Mouse (Mus musculus): ENCODE measurements around the gene Szrd1. TPM values are rescaled to one million over a fixed set of nuclear protein-coding genes. Genes with fewer than 3 reads are reported as not detected.

Gene Szrd1
- polyA plus RNA-seq, 1 experiment from 2014 or later, result 24.9 TPM

DNA sequence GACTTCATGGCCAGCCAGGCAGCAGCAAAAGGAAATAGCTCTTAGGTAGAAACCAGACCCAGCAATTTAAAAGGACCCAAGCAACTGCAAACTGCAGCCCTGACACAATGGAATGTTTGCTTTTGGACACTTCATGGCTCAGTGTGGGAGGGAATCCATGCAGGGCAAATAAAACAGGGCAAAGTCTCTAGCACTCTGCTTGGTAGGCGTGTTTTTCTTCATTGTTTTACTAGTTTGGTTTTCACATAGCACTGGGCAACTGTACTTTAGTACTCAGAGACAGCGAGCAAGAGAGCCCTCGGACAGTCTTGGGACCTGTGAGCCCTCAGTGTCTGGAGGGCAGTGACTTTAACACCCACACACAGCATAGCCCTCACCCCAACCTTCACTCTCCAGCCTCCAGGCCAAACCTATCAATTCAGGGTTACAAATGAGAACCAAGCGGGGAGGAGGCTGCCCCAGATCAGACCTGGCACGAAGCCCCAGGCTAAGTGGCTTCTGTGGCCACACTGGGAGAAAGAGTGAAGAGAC lies 8.0 kb downstream of the Szrd1 start:
- Histone ChIP-seq H3K4me1 (replicated peaks) (peaks cover 55% of the 10 kb centered on the region), H3K27me3 (no peaks in the 10 kb centered on the region), H3K27ac (replicated peaks) (peak overlapping the region; percentile 36; the same call in 1 of the 2 replicates), H3K9me3 (no peaks in the 10 kb centered on the region), H3K36me3 (no peaks in the 10 kb centered on the region), H3K9ac (no peak overlapping the region), H3K4me2 (no peak overlapping the region), H3K4me3 (no peak overlapping the region)
- WGBS, result 51% methylated on average over 5 of the region's 5 CpGs
- ATAC-seq (ENCODE audit: low FRiP score, low read depth), result peak; percentile 33; the same call in 1 of the 2 replicates

DNA sequence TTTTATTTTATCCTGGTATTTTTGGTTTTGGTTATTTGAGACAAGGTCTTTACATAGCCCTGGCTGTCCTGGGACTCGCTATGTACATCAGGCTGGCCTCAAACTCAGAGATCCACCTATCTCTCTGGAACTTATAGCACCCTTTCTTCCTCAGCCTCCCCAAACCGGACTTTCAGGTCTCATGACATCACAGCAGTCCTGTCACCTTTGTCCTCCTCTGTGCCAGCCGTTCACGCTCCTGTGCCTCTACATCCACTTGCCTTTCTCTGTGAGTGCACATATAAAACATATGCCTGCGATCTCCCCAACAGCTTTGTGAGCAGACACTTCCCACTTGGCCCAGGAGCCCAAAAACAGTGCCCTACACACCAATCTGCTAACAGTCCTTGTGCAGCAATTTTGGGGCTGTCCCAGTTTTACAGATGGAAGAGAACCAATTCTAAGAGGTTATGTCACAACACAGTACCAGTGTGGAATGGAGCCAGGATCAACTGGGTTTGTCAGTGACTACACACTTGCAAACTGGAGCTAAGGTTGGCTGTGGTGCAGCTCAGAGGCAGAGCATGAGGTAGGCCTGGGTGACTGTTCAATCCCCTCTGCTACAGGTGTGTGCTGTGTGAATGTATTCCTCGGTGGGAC lies 8.8 kb downstream of the Szrd1 start:
- 82% methylated on average over 6 of the region's 6 CpGs for WGBS
- H3K36me3 ChIP-seq, result no peaks in the 10 kb centered on the region
- peaks cover 48% of the 10 kb centered on the region for H3K4me1 ChIP-seq (replicated peaks)

DNA sequence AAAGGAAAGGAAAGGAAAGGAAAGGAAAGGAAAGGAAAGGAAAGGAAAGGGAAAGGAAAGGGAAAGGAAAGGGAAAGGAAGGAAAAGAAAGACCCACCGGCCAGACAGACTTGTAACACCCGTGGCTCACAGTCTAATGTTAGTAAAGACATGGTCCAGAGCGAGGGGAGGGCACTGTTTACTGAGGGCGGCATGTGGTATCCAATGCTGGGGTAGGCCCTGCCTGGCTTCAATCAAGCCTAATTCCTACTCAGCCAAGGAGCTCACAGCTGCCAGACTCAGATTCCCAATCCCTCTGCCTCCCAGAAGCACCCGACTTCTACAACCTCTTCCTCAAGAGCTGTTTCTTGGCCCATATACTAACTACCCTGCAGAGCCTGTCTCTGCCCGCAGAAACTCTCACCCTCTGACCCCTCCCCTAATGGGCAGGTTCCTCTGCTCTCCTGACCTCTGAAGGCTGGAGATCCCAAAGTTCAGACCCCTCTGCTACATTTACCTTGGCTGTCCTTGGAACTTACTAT lies 10.3 kb downstream of the Szrd1 start:
- Histone ChIP-seq H3K4me1 (replicated peaks) (peaks cover 34% of the 10 kb centered on the region), H3K36me3 (no peaks in the 10 kb centered on the region), H3K9ac (no peak overlapping the region), H3K27me3 (no peaks in the 10 kb centered on the region), H3K4me3 (no peak overlapping the region), H3K9me3 (no peaks in the 10 kb centered on the region), H3K27ac (replicated peaks) (no peak overlapping the region), H3K4me2 (no peak overlapping the region)
- WGBS, result 81% methylated on average over 6 of the region's 6 CpGs
- no peak for ATAC-seq (ENCODE audit: low FRiP score, low read depth)

More for the DNA sequence above, 8.8 kb downstream of the Szrd1 start:
- H3K27me3 ChIP-seq, result no peaks in the 10 kb centered on the region
- H3K4me3 ChIP-seq, result no peak overlapping the region
- H3K9ac ChIP-seq, result no peak overlapping the region
- no peaks in the 10 kb centered on the region for H3K9me3 ChIP-seq
- H3K27ac ChIP-seq (replicated peaks), result peak overlapping the region; percentile 36; the same call in 1 of the 2 replicates
- peak; percentile 10; the same call in 1 of the 2 replicates for ATAC-seq (ENCODE audit: low FRiP score, low read depth)
- H3K4me2 ChIP-seq, result no peak overlapping the region

DNA sequence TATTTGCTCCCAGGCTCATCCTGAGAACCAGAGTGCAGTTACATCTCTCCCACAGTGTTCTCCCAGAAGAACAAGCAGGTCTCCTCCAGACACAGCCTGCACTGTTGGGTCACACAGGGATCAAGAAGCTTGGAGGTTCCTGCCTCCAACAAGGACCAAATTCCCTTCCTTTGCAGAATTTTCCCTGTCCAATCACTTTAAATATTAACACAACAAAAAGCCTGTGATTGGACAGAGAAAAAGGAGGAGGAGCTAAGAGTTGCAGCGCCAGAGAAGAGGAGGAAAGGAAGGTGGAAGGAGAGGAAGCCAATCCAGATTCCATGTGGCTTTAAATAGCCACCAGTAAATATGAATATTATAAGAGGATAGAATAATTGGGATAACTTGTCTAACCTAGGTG lies 16.5 kb downstream of the Szrd1 start:
- Histone ChIP-seq H3K27ac (replicated peaks) (no peak overlapping the region), H3K9me3 (no peaks in the 10 kb centered on the region), H3K4me2 (no peak overlapping the region), H3K27me3 (no peaks in the 10 kb centered on the region), H3K9ac (peak overlapping the region; percentile 6; the same call in 1 of the 2 replicates), H3K4me3 (no peak overlapping the region), H3K36me3 (no peaks in the 10 kb centered on the region), H3K4me1 (replicated peaks) (peaks cover 37% of the 10 kb centered on the region)
- 38% methylated on average over 1 of the region's 1 CpGs for WGBS
- ATAC-seq (ENCODE audit: low FRiP score, low read depth), result no peak

DNA sequence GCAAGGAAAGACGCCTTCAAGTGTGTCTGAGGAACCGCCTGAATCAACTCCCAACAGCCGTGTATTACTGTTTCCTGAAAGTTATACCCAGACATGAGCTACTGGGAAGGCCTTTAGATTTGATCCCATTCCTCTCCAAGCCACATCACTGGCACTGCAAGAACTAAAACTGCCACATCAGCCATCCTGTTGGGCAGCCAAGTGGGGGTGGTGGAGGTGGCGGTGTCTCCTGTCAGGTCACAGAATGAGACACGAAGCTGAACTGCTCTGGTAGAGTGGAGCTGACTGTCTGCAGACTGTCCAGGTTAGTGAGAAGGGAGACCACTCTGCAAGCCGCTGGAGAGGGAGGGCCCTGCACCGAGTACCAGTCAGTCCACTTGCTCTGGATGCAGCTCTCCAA lies 16.9 kb downstream of the Szrd1 start:
- H3K4me1 ChIP-seq (replicated peaks), result peaks cover 37% of the 10 kb centered on the region
- no peak overlapping the region for H3K27ac ChIP-seq (replicated peaks)
- no peak overlapping the region for H3K4me3 ChIP-seq
- no peak overlapping the region for H3K4me2 ChIP-seq
- no peak overlapping the region for H3K9ac ChIP-seq
- H3K9me3 ChIP-seq, result no peaks in the 10 kb centered on the region
- H3K27me3 ChIP-seq, result no peaks in the 10 kb centered on the region
- 0 out of 2 replicates have a peak, but pooled peaks cover 1% of the 10 kb centered on the region for H3K36me3 ChIP-seq
- 83% methylated on average over 7 of the region's 7 CpGs for WGBS
- no peak for ATAC-seq (ENCODE audit: low FRiP score, low read depth)

DNA sequence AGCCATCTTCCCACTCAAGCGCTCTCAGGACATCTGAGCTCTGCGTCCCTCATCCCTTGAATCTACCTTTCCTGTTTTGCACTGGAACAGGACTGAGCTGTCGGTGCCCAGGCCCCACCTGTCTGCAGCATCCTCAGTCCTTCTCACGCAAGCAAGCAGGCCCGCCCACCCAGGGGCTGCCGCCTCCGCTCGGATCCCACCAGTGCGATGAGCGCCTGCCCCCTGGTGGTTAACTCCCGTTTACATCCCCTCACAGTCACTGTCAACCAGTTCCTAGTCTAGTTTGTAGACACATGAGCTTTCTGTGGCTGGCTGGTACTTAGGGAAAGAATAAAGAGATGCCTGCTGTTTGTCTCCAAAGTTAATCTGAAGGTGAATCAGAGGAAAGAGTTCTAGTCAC lies 18.9 kb downstream of the Szrd1 start:
- Histone ChIP-seq H3K4me1 (replicated peaks) (peaks cover 37% of the 10 kb centered on the region), H3K4me2 (no peak overlapping the region), H3K27me3 (no peaks in the 10 kb centered on the region), H3K9ac (no peak overlapping the region), H3K4me3 (no peak overlapping the region), H3K9me3 (no peaks in the 10 kb centered on the region), H3K27ac (replicated peaks) (no peak overlapping the region), H3K36me3 (peaks cover 16% of the 10 kb centered on the region; the same call in 1 of the 2 replicates)
- ATAC-seq (ENCODE audit: low FRiP score, low read depth), result no peak
- 21% methylated on average over 11 of the region's 11 CpGs for WGBS

DNA sequence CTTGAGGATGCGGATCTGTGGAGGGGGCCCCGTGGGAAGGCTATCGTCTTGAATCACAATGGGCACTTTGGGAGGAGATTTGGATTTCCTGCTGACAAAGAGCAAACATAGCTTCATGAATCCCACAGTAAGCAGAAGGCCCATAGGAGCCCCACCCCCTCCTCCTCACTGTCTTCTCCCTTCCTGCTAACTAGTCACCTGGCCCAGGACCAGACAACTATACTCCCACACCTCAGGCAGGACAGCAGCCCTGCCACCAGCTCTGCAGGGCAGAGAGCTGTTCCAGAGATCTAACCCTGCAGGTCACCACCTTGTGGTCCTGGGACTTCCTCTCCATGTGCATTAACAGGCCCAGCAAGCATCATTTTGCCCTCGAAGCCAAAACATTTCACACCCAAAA lies 20.9 kb downstream of the Szrd1 start:
- no peak overlapping the region for H3K4me3 ChIP-seq
- H3K36me3 ChIP-seq, result peaks cover 23% of the 10 kb centered on the region; the same call in 1 of the 2 replicates
- 64% methylated on average over 4 of the region's 4 CpGs for WGBS
- no peak overlapping the region for H3K4me2 ChIP-seq
- H3K9ac ChIP-seq, result no peak overlapping the region
- no peak overlapping the region; the same call in 1 of the 2 replicates for H3K27ac ChIP-seq (replicated peaks)
- H3K9me3 ChIP-seq, result no peaks in the 10 kb centered on the region
- peaks cover 40% of the 10 kb centered on the region for H3K4me1 ChIP-seq (replicated peaks)
- ATAC-seq (ENCODE audit: low FRiP score, low read depth), result no peak
- no peaks in the 10 kb centered on the region for H3K27me3 ChIP-seq

DNA sequence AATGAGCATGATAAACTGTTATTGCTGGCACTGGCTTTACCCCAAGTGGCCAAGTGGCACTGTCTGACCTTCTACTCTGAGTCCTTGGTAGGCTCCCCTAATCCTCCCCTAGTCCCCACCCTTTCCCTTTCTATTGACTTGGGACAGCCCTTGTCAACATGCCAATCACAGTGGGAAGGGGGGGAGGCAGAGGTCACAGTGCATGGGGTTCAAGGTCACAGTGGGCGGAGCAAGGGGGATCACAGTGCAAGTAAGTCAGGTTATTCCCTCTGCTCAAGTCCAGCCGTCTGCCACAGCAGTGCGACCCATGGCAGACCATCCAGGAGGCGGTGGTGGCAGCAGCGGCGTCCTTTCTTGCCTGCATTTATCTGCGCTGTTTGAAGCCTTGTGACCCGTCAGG lies 24.2 kb downstream of the Szrd1 start:
- Histone ChIP-seq H3K27ac (replicated peaks) (no peak overlapping the region), H3K36me3 (peaks cover 27% of the 10 kb centered on the region; the same call in 1 of the 2 replicates), H3K4me3 (no peak overlapping the region), H3K9me3 (no peaks in the 10 kb centered on the region), H3K9ac (no peak overlapping the region), H3K27me3 (no peaks in the 10 kb centered on the region), H3K4me1 (replicated peaks) (peaks cover 23% of the 10 kb centered on the region), H3K4me2 (no peak overlapping the region)
- ATAC-seq (ENCODE audit: low FRiP score, low read depth), result no peak
- WGBS, result 77% methylated on average over 8 of the region's 8 CpGs

DNA sequence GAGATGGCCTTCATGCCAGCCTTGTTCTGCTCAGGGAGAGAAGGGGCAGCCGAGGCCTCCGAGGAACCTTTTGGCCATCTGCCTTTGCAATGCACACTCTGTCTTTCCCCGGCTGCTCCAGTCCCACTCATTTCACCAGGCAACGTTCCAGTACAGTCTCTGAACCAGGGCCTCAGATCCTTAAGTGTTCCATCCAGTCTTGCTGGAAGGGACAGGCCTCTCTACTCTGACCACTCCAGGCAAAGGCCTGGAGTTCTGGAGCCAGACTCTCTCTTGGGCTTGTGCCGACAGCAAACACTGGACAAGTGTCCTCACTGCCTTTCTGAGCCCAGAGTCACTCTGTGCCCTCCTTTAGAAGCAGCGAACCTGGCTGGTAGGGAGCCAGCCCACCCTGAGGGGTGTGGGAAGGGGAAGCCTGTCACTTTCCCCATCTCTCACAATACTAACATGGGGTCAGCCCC lies 25.0 kb downstream of the Szrd1 start:
- no peaks in the 10 kb centered on the region for H3K27me3 ChIP-seq
- H3K4me3 ChIP-seq, result no peak overlapping the region
- no peak overlapping the region for H3K9ac ChIP-seq
- H3K4me2 ChIP-seq, result no peak overlapping the region
- WGBS, result 78% methylated on average over 6 of the region's 6 CpGs
- ATAC-seq (ENCODE audit: low FRiP score, low read depth), result peak; percentile 57; the same call in 1 of the 2 replicates
- peaks cover 29% of the 10 kb centered on the region; the same call in 1 of the 2 replicates for H3K36me3 ChIP-seq
- peak overlapping the region; percentile 35 for H3K27ac ChIP-seq (replicated peaks)
- H3K4me1 ChIP-seq (replicated peaks), result peaks cover 16% of the 10 kb centered on the region
- H3K9me3 ChIP-seq, result no peaks in the 10 kb centered on the region; the same call in 1 of the 2 replicates

DNA sequence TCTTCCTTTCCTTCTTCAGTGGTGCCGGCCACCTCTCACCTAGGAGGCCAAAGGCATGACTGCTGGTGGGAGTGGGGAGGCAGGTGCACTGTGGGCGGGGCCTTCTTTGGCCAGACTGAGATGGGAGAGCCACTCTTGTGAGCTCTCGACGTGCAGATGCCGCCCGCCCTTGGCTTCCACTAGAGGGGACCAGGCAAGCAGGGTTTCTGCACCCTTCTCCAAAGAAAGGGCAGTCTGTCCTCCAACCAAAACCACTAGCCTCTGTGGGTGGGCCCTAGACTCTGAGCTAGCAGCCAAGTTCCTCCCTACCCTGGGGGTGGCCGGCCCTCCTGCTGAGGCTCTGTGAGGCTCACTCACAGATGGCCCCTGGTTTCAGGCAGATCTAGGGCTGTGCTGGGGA lies 25.7 kb downstream of the Szrd1 start:
- no peaks in the 10 kb centered on the region; the same call in 1 of the 2 replicates for H3K9me3 ChIP-seq
- peak overlapping the region; percentile 35 for H3K27ac ChIP-seq (replicated peaks)
- peaks cover 29% of the 10 kb centered on the region; the same call in 1 of the 2 replicates for H3K36me3 ChIP-seq
- H3K4me3 ChIP-seq, result no peak overlapping the region
- H3K4me2 ChIP-seq, result no peak overlapping the region
- H3K27me3 ChIP-seq, result no peaks in the 10 kb centered on the region
- 80% methylated on average over 7 of the region's 7 CpGs for WGBS
- peaks cover 8% of the 10 kb centered on the region for H3K4me1 ChIP-seq (replicated peaks)
- ATAC-seq (ENCODE audit: low FRiP score, low read depth), result no peak
- H3K9ac ChIP-seq, result no peak overlapping the region

DNA sequence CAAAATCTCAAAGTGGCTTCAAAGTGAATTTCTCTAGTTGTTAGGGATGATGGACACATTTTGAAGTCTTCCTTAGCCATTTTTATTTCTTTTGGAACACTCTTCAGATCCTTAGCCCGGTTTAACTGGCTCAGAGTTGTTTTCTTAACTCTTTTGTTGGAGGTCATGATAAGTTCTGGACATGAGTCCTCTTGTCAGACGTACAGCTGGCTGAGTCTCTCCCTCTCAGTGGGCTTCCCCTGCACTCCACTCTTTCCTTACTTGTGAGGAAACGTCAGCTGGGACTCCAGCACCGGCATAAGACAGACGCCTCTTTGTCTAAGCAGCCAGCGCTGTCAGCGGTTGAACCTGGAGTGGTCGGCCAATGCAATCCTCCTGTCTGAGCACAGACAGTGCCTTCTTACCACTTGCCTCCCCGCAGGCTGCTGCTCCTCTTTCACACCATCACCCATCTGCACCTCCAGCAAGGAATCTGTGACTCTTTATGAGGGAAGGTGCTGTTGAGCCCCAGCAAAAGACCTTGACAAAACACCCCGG lies 31.3 kb downstream of the Szrd1 start:
- Histone ChIP-seq H3K27ac (replicated peaks) (no peak overlapping the region; the same call in 1 of the 2 replicates), H3K4me2 (no peak overlapping the region), H3K9me3 (no peaks in the 10 kb centered on the region; the same call in 1 of the 2 replicates), H3K9ac (no peak overlapping the region), H3K4me1 (replicated peaks) (no peaks in the 10 kb centered on the region), H3K36me3 (0 out of 2 replicates have a peak, but pooled peaks cover 7% of the 10 kb centered on the region), H3K27me3 (no peaks in the 10 kb centered on the region), H3K4me3 (no peak overlapping the region)
- ATAC-seq (ENCODE audit: low FRiP score, low read depth), result no peak
- WGBS, result 46% methylated on average over 10 of the region's 10 CpGs

Measured in hindbrain, embryonic 15.5 days (tissue).